In genomic region chr19:36815396-36816271, GRCm38 (mm10) we compare ENCODE assay signal across 8 mouse cellular contexts. TPM values are rescaled to one million over a fixed set of nuclear protein-coding genes. Genes with fewer than 3 reads are reported as not detected.
A peak's percentile ranks its signal among the peaks of the same experiment; 100 is the strongest.
DNase-seq lines count a peak whose midpoint lies in the region; ATAC-seq and TF ChIP-seq lines count a peak whose summit lies in the region.

No protein-coding gene starts in this region.

- intact Hi-C loops in left cerebral cortex, postnatal 36 days (cut with DNase I), result loop anchor here (5.0 kb wide), 2 partner anchors 52 to 102 kb away; partner anchors contain the start of gene Fgfbp3

- no peak for TF ChIP-seq POLR2A in cerebellum, adult 2 months (IDR thresholded peaks at IDR 0.05; ENCODE audit: borderline replicate concordance, insufficient read depth, low read length)

- WGBS in cerebellum, adult 2 months, result 28% methylated on average over 32 of the region's 32 CpGs
- 13% methylated on average over 32 of the region's 32 CpGs for WGBS in forebrain, embryonic 16.5 days
- WGBS in midbrain, embryonic 11.5 days, result 16% methylated on average over 32 of the region's 32 CpGs

- no peaks in the 10 kb centered on the region for H3K4me1 ChIP-seq in cerebellum, adult 2 months (ENCODE audit: control insufficient read depth, insufficient read depth, low read length)
- H3K4me1 ChIP-seq in forebrain, embryonic 16.5 days (replicated peaks; ENCODE audit: control insufficient read depth, insufficient read depth, low read length), result peaks cover 11% of the 10 kb centered on the region
- H3K4me1 ChIP-seq in midbrain, embryonic 11.5 days (ENCODE audit: control insufficient read depth, insufficient read depth, low read length), result peaks cover 6% of the 10 kb centered on the region; the same call in 1 of the 2 replicates

- ATAC-seq in forebrain, embryonic 16.5 days, result peak; percentile 70
- peak; percentile 56; the same call in 1 of the 2 replicates for ATAC-seq in midbrain, embryonic 11.5 days (ENCODE audit: low FRiP score)

- H3K9me3 ChIP-seq in forebrain, embryonic 16.5 days (ENCODE audit: control insufficient read depth, low read length), result no peaks in the 10 kb centered on the region
- H3K9me3 ChIP-seq in midbrain, embryonic 11.5 days (ENCODE audit: control insufficient read depth, low read length), result no peaks in the 10 kb centered on the region

- peak; percentile 45; the same call in 1 of the 2 replicates for TF ChIP-seq CTCF in cerebellum, adult 2 months (IDR thresholded peaks at IDR 0.05; ENCODE audit: borderline replicate concordance, insufficient read depth, low read depth, low read length)

- H3K36me3 ChIP-seq in forebrain, embryonic 16.5 days (ENCODE audit: control insufficient read depth, insufficient read depth), result no peaks in the 10 kb centered on the region
- H3K36me3 ChIP-seq in midbrain, embryonic 11.5 days (ENCODE audit: control insufficient read depth, insufficient read depth, low read length), result no peaks in the 10 kb centered on the region

- H3K4me2 ChIP-seq in forebrain, embryonic 16.5 days (ENCODE audit: low read length), result peak overlapping the region; percentile 52
- peak overlapping the region; percentile 31 for H3K4me2 ChIP-seq in midbrain, embryonic 11.5 days

- H3K4me3 ChIP-seq in cerebellum, adult 2 months (replicated peaks; ENCODE audit: insufficient read depth, low read depth, low read length), result no peak overlapping the region
- peak overlapping the region; percentile 13; the same call in 1 of the 2 replicates for H3K4me3 ChIP-seq in forebrain, embryonic 16.5 days (replicated peaks; ENCODE audit: low read length)
- no peak overlapping the region for H3K4me3 ChIP-seq in midbrain, embryonic 11.5 days (ENCODE audit: low read depth, low read length)

- DNase-seq in right cerebral cortex, adult 2 months (ENCODE audit: low spot score in 2 of 2), result peak; percentile 49 to 56
- DNase-seq in right cerebral cortex, postnatal 25 days, result no peak
- DNase-seq in cerebellum, adult 2 months, result peak; percentile 44 to 64
- peak; percentile 83 for DNase-seq in induced T-regulatory cell, adult 2 months (ENCODE audit: low read depth)
- DNase-seq in left cerebral cortex, postnatal 36 days (ENCODE audit: low spot score in 2 of 2), result peak; percentile 10 to 33
- peak; percentile 90 for DNase-seq in midbrain, embryonic 11.5 days (ENCODE audit: low spot score, missing footprints)
- peak; percentile 60 for DNase-seq in telencephalon, adult 2 months (ENCODE audit: low read depth, low spot score)

- H3K27me3 ChIP-seq in cerebellum, adult 2 months (ENCODE audit: control insufficient read depth, insufficient read depth, low read length), result no peaks in the 10 kb centered on the region
- no peaks in the 10 kb centered on the region for H3K27me3 ChIP-seq in forebrain, embryonic 16.5 days (replicated peaks; ENCODE audit: control insufficient read depth, insufficient read depth, low read length)
- no peaks in the 10 kb centered on the region for H3K27me3 ChIP-seq in midbrain, embryonic 11.5 days (ENCODE audit: control insufficient read depth, insufficient read depth, low read length)

- H3K27ac ChIP-seq in cerebellum, adult 2 months (ENCODE audit: insufficient read depth, low read length), result no peak overlapping the region
- no peak overlapping the region for H3K27ac ChIP-seq in forebrain, embryonic 16.5 days (ENCODE audit: low read length)
- H3K27ac ChIP-seq in midbrain, embryonic 11.5 days (ENCODE audit: low read depth, low read length), result no peak overlapping the region

- H3K9ac ChIP-seq in forebrain, embryonic 16.5 days (replicated peaks; ENCODE audit: low read depth, low read length), result peak overlapping the region; percentile 44; the same call in 1 of the 2 replicates
- H3K9ac ChIP-seq in midbrain, embryonic 11.5 days (ENCODE audit: low read length), result no peak overlapping the region

RNA-seq across cellular contexts. Expression of gene Tnks2, which starts 18.4 kb away (rescaled TPM):
- polyA plus RNA-seq in cerebellum, adult 2 months (2012; rRNA removed), result 52.8 and 56.7 TPM in 2 replicates
- polyA plus RNA-seq in forebrain, embryonic 16.5 days (2015; fragmentation: Nextera tagmentation; extraction: Ambion mirVana), result 43.4 and 45.8 TPM in 2 replicates
- total RNA-seq in left cerebral cortex, postnatal 36 days (2021), result 100 to 1,000 TPM; 117 to 119 TPM
- 76.3 and 81.3 TPM in 2 replicates for polyA plus RNA-seq in midbrain, embryonic 11.5 days (2014; fragmentation: Nextera tagmentation; extraction: Ambion mirVana)
